Mouse (Mus musculus): Measurements from ENCODE around the gene Zc3h13. TPM values are rescaled to one million over a fixed set of nuclear protein-coding genes. Genes with fewer than 3 reads are reported as not detected.

The Zc3h13 gene
- polyA plus RNA-seq, 1 experiment, result 27.5 TPM

DNA sequence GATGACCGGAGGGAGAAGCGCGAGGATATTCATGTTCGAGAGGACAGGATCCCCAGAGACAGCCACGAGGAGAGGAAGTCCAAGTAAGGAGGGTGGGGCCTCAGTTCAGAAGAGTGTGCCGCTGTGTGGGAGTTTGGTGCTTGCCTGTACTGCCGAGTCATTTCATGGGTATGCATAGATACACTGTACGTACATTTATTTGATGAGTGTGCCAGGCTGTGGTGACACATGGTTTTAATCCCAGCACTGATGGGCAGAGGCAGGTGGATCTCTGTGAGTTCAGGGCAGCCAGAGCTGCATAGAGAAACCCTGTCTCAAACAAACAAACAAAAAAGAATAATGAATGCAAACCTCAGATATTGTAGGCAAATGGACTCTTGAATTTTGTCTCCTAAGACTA is 43.9 kb downstream of the Zc3h13 start:
- 81% methylated on average over 8 of the region's 8 CpGs for WGBS
- no peak for TF ChIP-seq POLR2A (IDR thresholded peaks at IDR 0.05; ENCODE audit: borderline replicate concordance, insufficient read depth, low read length)
- TF ChIP-seq CTCF (IDR thresholded peaks at IDR 0.05; ENCODE audit: borderline replicate concordance, insufficient read depth, low read depth, low read length), result no peak
- DNase-seq, result no peak

DNA sequence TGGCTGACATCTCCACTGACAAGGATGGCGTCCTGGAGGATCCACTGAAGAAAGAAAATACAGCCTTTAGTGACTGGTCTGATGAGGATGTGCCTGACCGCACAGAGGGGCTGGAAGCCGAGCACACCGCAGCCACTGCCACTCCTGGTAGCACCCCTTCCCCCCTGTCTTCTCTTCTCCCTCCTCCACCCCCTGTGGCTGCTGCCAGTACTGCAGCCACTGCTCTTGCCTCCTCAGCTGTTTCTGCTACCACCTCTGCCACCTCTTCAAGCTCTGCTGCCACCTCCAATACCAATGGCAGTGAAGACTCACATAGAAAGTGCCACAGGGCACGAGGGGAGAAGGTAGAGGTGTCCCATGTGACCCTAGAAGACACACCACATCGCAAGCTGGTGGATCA is 46.4 kb downstream of the Zc3h13 start:
- TF ChIP-seq POLR2A (IDR thresholded peaks at IDR 0.05; ENCODE audit: borderline replicate concordance, insufficient read depth, low read length) (no peak), CTCF (IDR thresholded peaks at IDR 0.05; ENCODE audit: borderline replicate concordance, insufficient read depth, low read depth, low read length) (peak; percentile 26; the same call in 1 of the 2 replicates)
- Histone ChIP-seq H3K27ac (ENCODE audit: insufficient read depth, low read length) (no peak overlapping the region), H3K4me1 (ENCODE audit: control insufficient read depth, insufficient read depth, low read length) (peaks cover 4% of the 10 kb centered on the region), H3K4me3 (replicated peaks; ENCODE audit: insufficient read depth, low read depth, low read length) (no peak overlapping the region), H3K27me3 (ENCODE audit: control insufficient read depth, insufficient read depth, low read length) (no peaks in the 10 kb centered on the region)
- no peak for DNase-seq
- 74% methylated on average over 6 of the region's 6 CpGs for WGBS

More for the DNA sequence above, 43.9 kb downstream of the Zc3h13 start:
- no peaks in the 10 kb centered on the region for H3K27me3 ChIP-seq (ENCODE audit: control insufficient read depth, insufficient read depth, low read length)
- no peak overlapping the region for H3K4me3 ChIP-seq (replicated peaks; ENCODE audit: insufficient read depth, low read depth, low read length)
- no peak overlapping the region for H3K27ac ChIP-seq (ENCODE audit: insufficient read depth, low read length)
- H3K4me1 ChIP-seq (ENCODE audit: control insufficient read depth, insufficient read depth, low read length), result no peaks in the 10 kb centered on the region

DNA sequence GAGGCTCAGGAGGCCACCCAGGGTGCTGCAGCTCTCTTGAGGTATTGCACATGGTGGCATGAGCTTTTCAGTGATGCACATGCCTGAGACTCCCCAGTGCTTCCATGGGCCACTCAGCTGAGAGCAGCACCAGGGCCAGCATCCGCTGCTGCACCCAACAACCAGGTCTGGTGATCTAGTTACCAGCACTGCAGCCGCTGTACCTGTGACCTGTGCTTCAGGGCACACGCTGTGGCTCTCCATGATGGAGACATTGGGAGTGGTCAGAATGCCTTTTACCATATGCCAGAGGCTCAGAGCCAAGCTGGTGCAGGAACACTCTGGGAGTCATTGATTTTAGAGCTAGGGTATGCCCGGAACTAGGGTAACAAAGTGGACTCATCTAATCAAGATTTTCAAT is 50.1 kb downstream of the Zc3h13 start:
- WGBS, result 15% methylated on average over 4 of the region's 4 CpGs
- peak; percentile 62 to 74 for DNase-seq
- Histone ChIP-seq H3K27me3 (ENCODE audit: control insufficient read depth, insufficient read depth, low read length) (no peaks in the 10 kb centered on the region), H3K27ac (ENCODE audit: insufficient read depth, low read length) (peak overlapping the region; percentile 4), H3K4me1 (ENCODE audit: control insufficient read depth, insufficient read depth, low read length) (peaks cover 6% of the 10 kb centered on the region), H3K4me3 (replicated peaks; ENCODE audit: insufficient read depth, low read depth, low read length) (no peak overlapping the region)
- no peak for TF ChIP-seq CTCF (IDR thresholded peaks at IDR 0.05; ENCODE audit: borderline replicate concordance, insufficient read depth, low read depth, low read length)
- TF ChIP-seq POLR2A (IDR thresholded peaks at IDR 0.05; ENCODE audit: borderline replicate concordance, insufficient read depth, low read length), result no peak

DNA sequence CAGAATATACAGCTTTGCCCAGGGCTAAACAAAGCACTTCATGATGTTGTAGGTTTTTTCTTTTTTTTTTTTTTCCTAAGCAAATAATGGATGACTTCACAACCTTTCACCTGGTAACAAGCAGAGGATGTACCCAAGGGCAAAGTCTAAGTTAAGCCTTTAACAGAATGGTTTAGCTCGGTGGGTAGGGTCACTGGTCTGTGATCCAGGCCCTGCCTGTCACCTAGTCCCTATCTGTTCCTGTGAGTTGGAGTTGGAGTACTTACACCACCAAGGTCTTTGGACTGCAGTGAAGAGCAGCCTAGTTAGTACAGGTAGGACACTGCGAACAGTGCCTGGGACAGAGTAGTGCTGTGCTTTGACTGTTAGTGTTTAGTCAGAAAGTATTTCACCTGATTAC is 53.7 kb downstream of the Zc3h13 start:
- Histone ChIP-seq H3K4me3 (replicated peaks; ENCODE audit: insufficient read depth, low read depth, low read length) (no peak overlapping the region), H3K27me3 (ENCODE audit: control insufficient read depth, insufficient read depth, low read length) (no peaks in the 10 kb centered on the region), H3K4me1 (ENCODE audit: control insufficient read depth, insufficient read depth, low read length) (peaks cover 6% of the 10 kb centered on the region), H3K27ac (ENCODE audit: insufficient read depth, low read length) (no peak overlapping the region)
- TF ChIP-seq CTCF (IDR thresholded peaks at IDR 0.05; ENCODE audit: borderline replicate concordance, insufficient read depth, low read depth, low read length), result no peak
- no peak for TF ChIP-seq POLR2A (IDR thresholded peaks at IDR 0.05; ENCODE audit: borderline replicate concordance, insufficient read depth, low read length)
- 96% methylated on average over 2 of the region's 2 CpGs for WGBS
- no peak for DNase-seq

DNA sequence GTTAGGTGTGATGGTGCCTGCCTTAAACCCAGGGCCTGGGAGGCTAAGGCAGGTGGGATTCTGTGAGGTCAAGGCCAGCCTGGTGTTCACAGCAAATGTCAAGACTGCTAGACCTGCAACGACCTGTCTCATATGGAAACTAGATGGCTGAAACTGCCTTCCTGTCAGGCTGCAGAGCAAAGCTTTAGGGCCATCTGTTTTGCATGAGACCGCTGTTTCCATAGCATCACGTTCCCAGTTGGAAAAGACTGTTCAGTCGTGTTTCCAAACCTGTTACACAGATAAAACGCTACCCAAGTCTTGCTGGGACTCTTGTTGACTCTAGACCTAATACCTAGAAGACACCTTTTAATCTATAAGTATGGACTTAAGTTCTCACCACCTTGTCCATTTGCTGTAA is 61.9 kb downstream of the Zc3h13 start:
- DNase-seq, result no peak
- no peak overlapping the region for H3K27ac ChIP-seq (ENCODE audit: insufficient read depth, low read length)
- no peak for TF ChIP-seq POLR2A (IDR thresholded peaks at IDR 0.05; ENCODE audit: borderline replicate concordance, insufficient read depth, low read length)
- no peak overlapping the region for H3K4me3 ChIP-seq (replicated peaks; ENCODE audit: insufficient read depth, low read depth, low read length)
- no peaks in the 10 kb centered on the region for H3K27me3 ChIP-seq (ENCODE audit: control insufficient read depth, insufficient read depth, low read length)
- H3K4me1 ChIP-seq (ENCODE audit: control insufficient read depth, insufficient read depth, low read length), result no peaks in the 10 kb centered on the region
- WGBS, result 79% methylated on average over 5 of the region's 5 CpGs

DNA sequence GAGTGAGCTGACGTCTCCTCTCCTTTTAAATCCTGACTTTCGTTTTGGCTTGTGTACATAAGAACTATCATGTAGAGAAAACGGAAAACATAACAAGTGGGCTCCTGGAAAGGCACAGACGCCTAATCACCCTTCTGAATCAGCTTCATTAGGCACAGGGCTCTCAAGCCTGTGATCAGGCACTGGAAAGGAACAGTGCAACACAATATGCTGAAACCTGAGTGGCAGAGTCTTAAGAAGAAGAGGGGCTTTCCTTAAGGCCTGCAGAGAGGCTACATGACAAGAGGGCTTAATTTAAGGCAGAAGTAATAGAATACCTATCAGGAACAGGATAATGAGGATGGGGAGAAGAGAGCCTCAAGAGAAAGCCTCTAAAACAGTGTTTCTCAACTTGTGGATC is 67.5 kb downstream of the Zc3h13 start:
- no peak for DNase-seq
- Histone ChIP-seq H3K4me3 (replicated peaks; ENCODE audit: insufficient read depth, low read depth, low read length) (no peak overlapping the region), H3K27ac (ENCODE audit: insufficient read depth, low read length) (no peak overlapping the region), H3K4me1 (ENCODE audit: control insufficient read depth, insufficient read depth, low read length) (no peaks in the 10 kb centered on the region), H3K27me3 (ENCODE audit: control insufficient read depth, insufficient read depth, low read length) (no peaks in the 10 kb centered on the region)
- WGBS, result 54% methylated on average over 4 of the region's 4 CpGs
- TF ChIP-seq POLR2A (IDR thresholded peaks at IDR 0.05; ENCODE audit: borderline replicate concordance, insufficient read depth, low read length) (no peak), CTCF (IDR thresholded peaks at IDR 0.05; ENCODE audit: borderline replicate concordance, insufficient read depth, low read depth, low read length) (no peak)

DNA sequence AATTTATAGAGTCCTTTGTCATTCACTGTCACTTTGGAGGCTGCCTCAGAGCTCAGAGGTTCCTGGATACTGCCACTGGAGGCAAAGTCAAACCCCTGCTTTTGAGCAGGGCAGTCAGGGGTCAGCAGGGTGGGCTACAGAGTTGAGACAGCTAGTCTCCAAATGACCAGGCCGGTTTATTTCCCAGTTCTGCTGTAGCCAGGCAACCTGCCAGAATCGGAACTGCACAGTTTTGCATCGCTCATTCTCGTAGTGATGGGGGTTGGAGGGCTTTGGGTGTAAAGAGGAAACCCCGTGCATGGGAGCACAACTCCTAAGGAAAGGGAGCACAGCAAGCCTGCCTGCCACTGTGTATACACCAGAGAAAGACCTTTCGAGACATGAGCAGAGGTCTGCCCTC is 79.1 kb downstream of the Zc3h13 start:
- H3K4me1 ChIP-seq (ENCODE audit: control insufficient read depth, insufficient read depth, low read length), result no peaks in the 10 kb centered on the region
- TF ChIP-seq CTCF (IDR thresholded peaks at IDR 0.05; ENCODE audit: borderline replicate concordance, insufficient read depth, low read depth, low read length) (no peak), POLR2A (IDR thresholded peaks at IDR 0.05; ENCODE audit: borderline replicate concordance, insufficient read depth, low read length) (no peak)
- no peak for DNase-seq
- no peak overlapping the region for H3K4me3 ChIP-seq (replicated peaks; ENCODE audit: insufficient read depth, low read depth, low read length)
- H3K27ac ChIP-seq (ENCODE audit: insufficient read depth, low read length), result no peak overlapping the region
- 32% methylated on average over 6 of the region's 6 CpGs for WGBS
- no peaks in the 10 kb centered on the region for H3K27me3 ChIP-seq (ENCODE audit: control insufficient read depth, insufficient read depth, low read length)

GRCm38 (mm10) chr14:75365301-75366035 is 81.3 kb downstream of the Zc3h13 start:
- TF ChIP-seq CTCF (IDR thresholded peaks at IDR 0.05; ENCODE audit: borderline replicate concordance, insufficient read depth, low read depth, low read length) (no peak), POLR2A (IDR thresholded peaks at IDR 0.05; ENCODE audit: borderline replicate concordance, insufficient read depth, low read length) (no peak)
- WGBS, result 84% methylated on average over 9 of the region's 9 CpGs
- Histone ChIP-seq H3K4me3 (replicated peaks; ENCODE audit: insufficient read depth, low read depth, low read length) (no peak overlapping the region), H3K27me3 (ENCODE audit: control insufficient read depth, insufficient read depth, low read length) (no peaks in the 10 kb centered on the region), H3K4me1 (ENCODE audit: control insufficient read depth, insufficient read depth, low read length) (no peaks in the 10 kb centered on the region), H3K27ac (ENCODE audit: insufficient read depth, low read length) (no peak overlapping the region)
- DNase-seq, result no peak

Measured in cerebellum, adult 2 months (tissue).